Mouse (Mus musculus): Measurements from ENCODE around the gene Ak3. TPM values are rescaled to one million over a fixed set of nuclear protein-coding genes. Genes with fewer than 3 reads are reported as not detected.

Ak3 gene
- polyA plus RNA-seq, 1 experiment from 2014 or later = 87.6 TPM

- Histone ChIP-seq H3K27ac (peak overlapping the region; percentile 95), H3K4me2 (peak overlapping the region; percentile 66), H3K27me3 (no peaks in the 10 kb centered on the region), H3K4me1 (replicated peaks) (peaks cover 27% of the 10 kb centered on the region), H3K4me3 (peak overlapping the region; percentile 77), H3K36me3 (peaks cover 20% of the 10 kb centered on the region), H3K9ac (peak overlapping the region; percentile 85), H3K9me3 (replicated peaks) (no peaks in the 10 kb centered on the region)
- WGBS = 67% methylated on average over 5 of the region's 5 CpGs
- no peak for ATAC-seq (replicated peaks; ENCODE audit: insufficient number of reproducible peaks, insufficient read depth, low FRiP score, low read depth)
Observed at GRCm38 (mm10) chr19:28991391-28991790, 56.4 kb downstream of the Ak3 start.

GRCm38 (mm10) chr19:28990590-28991221 lies 57.1 kb downstream of the Ak3 start:
- Histone ChIP-seq H3K4me2 (peak overlapping the region; percentile 66), H3K4me1 (replicated peaks) (peaks cover 27% of the 10 kb centered on the region), H3K4me3 (peak overlapping the region; percentile 77), H3K36me3 (peaks cover 15% of the 10 kb centered on the region), H3K27ac (peak overlapping the region; percentile 95), H3K9me3 (replicated peaks) (no peaks in the 10 kb centered on the region), H3K9ac (peak overlapping the region; percentile 85), H3K27me3 (no peaks in the 10 kb centered on the region)
- under 1% methylated on average over 30 of the region's 41 CpGs for WGBS
- ATAC-seq (replicated peaks; ENCODE audit: insufficient number of reproducible peaks, insufficient read depth, low FRiP score, low read depth) = peak; percentile 70

GRCm38 (mm10) chr19:28990194-28990589 lies 57.6 kb downstream of the Ak3 start, which contains the start of gene Cdc37l1:
Gene Cdc37l1 (plus strand): TSS chr19:28990352.
- Histone ChIP-seq H3K9me3 (replicated peaks) (no peaks in the 10 kb centered on the region), H3K4me3 (peak within 1 kb of the TSS; percentile 77), H3K27me3 (no peaks in the 10 kb centered on the region), H3K36me3 (peaks cover 10% of the 10 kb centered on the region), H3K4me2 (peak within 1 kb of the TSS; percentile 66), H3K9ac (peak within 1 kb of the TSS; percentile 85), H3K4me1 (replicated peaks) (peaks cover 22% of the 10 kb centered on the region), H3K27ac (peak within 1 kb of the TSS; percentile 95)
- under 1% methylated on average over 37 of the region's 37 CpGs for WGBS
- peak; percentile 99 for ATAC-seq (replicated peaks; ENCODE audit: insufficient number of reproducible peaks, insufficient read depth, low FRiP score, low read depth)

GRCm38 (mm10) chr19:28989515-28989914 lies 58.2 kb downstream of the Ak3 start:
- Histone ChIP-seq H3K9ac (peak overlapping the region; percentile 85), H3K27me3 (no peaks in the 10 kb centered on the region), H3K4me2 (peak overlapping the region; percentile 66), H3K36me3 (peaks cover 3% of the 10 kb centered on the region), H3K4me3 (peak overlapping the region; percentile 77), H3K27ac (peak overlapping the region; percentile 95), H3K9me3 (replicated peaks) (no peaks in the 10 kb centered on the region), H3K4me1 (replicated peaks) (peaks cover 15% of the 10 kb centered on the region)
- 52% methylated on average over 8 of the region's 8 CpGs for WGBS
- no peak for ATAC-seq (replicated peaks; ENCODE audit: insufficient number of reproducible peaks, insufficient read depth, low FRiP score, low read depth)

- WGBS = 78% methylated on average over 7 of the region's 7 CpGs
- Histone ChIP-seq H3K4me3 (no peak overlapping the region), H3K9me3 (replicated peaks) (no peaks in the 10 kb centered on the region), H3K9ac (no peak overlapping the region), H3K4me1 (replicated peaks) (no peaks in the 10 kb centered on the region), H3K4me2 (no peak overlapping the region), H3K27me3 (no peaks in the 10 kb centered on the region), H3K36me3 (no peaks in the 10 kb centered on the region), H3K27ac (no peak overlapping the region)
- ATAC-seq (replicated peaks; ENCODE audit: insufficient number of reproducible peaks, insufficient read depth, low FRiP score, low read depth) = no peak
Observed at GRCm38 (mm10) chr19:28982617-28983016, 65.1 kb downstream of the Ak3 start.

GRCm38 (mm10) chr19:28974862-28975611 lies 72.7 kb downstream of the Ak3 start:
- H3K9me3 ChIP-seq (replicated peaks) = no peaks in the 10 kb centered on the region
- H3K4me1 ChIP-seq (replicated peaks) = peaks cover 6% of the 10 kb centered on the region
- H3K27me3 ChIP-seq = 0 out of 2 replicates have a peak, but pooled peaks cover 6% of the 10 kb centered on the region
- H3K4me2 ChIP-seq = peak overlapping the region; percentile 88
- no peak for ATAC-seq (replicated peaks; ENCODE audit: insufficient number of reproducible peaks, insufficient read depth, low FRiP score, low read depth)
- H3K4me3 ChIP-seq = peak overlapping the region; percentile 48
- peak overlapping the region; percentile 48 for H3K9ac ChIP-seq
- 19% methylated on average over 35 of the region's 35 CpGs for WGBS
- H3K27ac ChIP-seq = no peak overlapping the region
- H3K36me3 ChIP-seq = no peaks in the 10 kb centered on the region

Other genes with a start within 250 kb of the Ak3 start
- 4.2 and 4.7 TPM in 2 replicates for gene Slc1a1, start 212.9 kb downstream of the Ak3 start, polyA plus RNA-seq (2015; fragmentation: Nextera tagmentation; extraction: Ambion mirVana)
- 7.1 and 8.5 TPM in 2 replicates for gene Plpp6, start 84.0 kb downstream of the Ak3 start, polyA plus RNA-seq (2015; fragmentation: Nextera tagmentation; extraction: Ambion mirVana)
- gene 4430402I18Rik, start 80.2 kb downstream of the Ak3 start, polyA plus RNA-seq (2015; fragmentation: Nextera tagmentation; extraction: Ambion mirVana) = 7.9 and 11.4 TPM in 2 replicates
- gene Cdc37l1, start 57.6 kb downstream of the Ak3 start, polyA plus RNA-seq (2015; fragmentation: Nextera tagmentation; extraction: Ambion mirVana) = 41.3 and 44.8 TPM in 2 replicates
- 14.2 and 25.7 TPM in 2 replicates for gene Rcl1, start 53.4 kb upstream of the Ak3 start, polyA plus RNA-seq (2015; fragmentation: Nextera tagmentation; extraction: Ambion mirVana)
- gene Jak2, start 203.9 kb upstream of the Ak3 start, polyA plus RNA-seq (2015; fragmentation: Nextera tagmentation; extraction: Ambion mirVana) = 5.7 and 7.6 TPM in 2 replicates

Data from heart, embryonic 15.5 days (tissue).